Mouse (Mus musculus): ENCODE data around the gene Acsl6.
"Not testable (repeated sequence)": the region's sequence is repeated elsewhere in the genome, so short reads cannot be mapped to it uniquely, and the experiment has no call there.

Gene Acsl6

DNA sequence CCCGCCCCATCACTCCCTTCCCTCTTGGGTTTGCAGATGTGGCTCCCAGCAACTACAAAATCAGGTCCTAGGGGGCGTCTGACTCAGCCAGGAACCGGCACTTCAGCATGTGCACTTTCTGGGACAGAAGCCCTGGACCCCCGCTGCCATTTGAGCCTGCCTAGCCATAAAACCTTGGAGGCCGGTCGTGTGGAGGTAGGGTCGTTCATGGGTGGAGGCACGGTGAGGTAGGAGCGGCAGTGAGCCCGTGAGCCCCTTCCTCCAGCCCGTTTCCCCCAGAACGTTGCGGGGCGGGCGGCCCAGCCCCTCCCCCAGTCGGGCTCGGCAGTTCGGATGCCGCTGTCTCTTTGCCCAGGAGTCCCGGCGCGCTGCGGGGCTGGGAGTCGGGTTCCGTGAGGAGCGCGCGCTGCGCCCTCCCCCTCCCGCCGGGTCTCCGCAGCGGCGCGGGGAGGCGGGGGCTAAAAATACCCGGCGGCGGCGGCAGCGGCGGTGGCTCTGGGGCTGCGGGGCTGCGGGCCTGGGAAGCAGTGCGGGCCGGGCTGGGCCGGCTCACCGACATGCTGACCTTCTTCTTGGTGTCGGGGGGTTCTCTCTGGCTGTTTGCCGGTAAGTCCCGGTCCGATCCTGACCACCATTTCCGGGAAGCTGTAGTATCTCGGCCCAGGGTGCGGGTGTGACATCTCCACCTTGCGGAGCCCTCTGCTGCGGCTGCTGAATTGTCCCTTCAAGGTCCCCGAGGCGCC is at the start of gene Acsl6:
Gene Acsl6, plus strand, starts transcription at position 71 of the 743 bp plus-strand sequence.
- peak; percentile 49 for DNase-seq (ENCODE audit: low read depth, low spot score)

DNA sequence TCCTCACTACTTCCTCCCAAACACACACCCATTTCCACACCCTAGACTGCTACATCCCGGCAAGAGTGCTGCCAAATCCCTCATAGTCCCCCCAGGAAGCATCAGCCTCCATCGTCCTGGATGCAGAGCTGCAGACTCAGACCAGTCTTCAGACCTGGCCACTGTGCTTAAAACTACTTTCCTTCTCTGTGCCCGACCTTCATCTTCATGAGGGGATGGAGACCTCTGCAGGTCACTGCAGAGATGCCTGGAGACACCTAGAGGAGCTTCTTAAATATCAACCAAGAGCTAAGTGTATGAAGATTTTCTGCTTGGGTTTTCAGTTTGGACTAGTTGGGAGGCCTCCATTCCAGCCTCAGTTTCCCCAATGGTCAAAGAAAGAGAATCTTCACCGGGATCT is 49.5 kb upstream of the Acsl6 start:
- DNase-seq (ENCODE audit: low read depth, low spot score) = no peak

DNA sequence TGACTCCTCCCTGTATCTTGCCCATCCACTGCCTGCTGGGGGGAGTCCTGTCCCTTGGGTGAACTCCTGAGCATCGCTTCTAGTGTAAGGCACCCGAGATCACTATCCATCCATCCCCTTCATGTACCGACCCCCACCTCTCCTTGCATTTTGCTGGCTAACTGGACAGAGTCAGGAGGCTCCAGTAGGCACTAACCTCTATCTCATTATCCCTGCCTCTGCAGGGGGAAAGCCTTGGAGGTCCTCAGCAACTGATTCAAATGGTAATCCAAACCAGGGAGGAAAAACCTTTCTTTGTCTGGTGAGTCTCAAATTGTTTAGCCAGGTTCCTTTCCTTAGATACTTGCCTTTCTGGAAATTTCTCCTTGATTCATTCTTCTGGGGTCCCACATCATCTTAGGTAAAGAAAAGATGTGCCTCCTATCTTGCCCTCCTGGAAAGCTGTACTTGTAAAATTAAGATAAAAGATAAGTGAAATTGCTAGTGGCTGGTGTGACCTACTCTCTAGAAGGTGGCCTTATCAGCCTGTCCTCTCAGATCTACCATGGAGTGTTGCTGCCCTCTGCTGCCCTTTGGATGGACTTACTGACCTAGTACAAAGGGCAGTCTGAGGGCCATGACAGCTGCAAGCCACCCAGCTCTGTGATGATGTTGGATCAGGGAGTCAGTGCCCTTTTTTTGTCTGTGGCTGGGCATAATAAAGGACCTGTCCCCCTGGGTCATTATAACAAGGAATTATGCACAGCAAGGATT is 46.8 kb upstream of the Acsl6 start:
- DNase-seq (ENCODE audit: low read depth, low spot score) = peak; percentile 14

DNA sequence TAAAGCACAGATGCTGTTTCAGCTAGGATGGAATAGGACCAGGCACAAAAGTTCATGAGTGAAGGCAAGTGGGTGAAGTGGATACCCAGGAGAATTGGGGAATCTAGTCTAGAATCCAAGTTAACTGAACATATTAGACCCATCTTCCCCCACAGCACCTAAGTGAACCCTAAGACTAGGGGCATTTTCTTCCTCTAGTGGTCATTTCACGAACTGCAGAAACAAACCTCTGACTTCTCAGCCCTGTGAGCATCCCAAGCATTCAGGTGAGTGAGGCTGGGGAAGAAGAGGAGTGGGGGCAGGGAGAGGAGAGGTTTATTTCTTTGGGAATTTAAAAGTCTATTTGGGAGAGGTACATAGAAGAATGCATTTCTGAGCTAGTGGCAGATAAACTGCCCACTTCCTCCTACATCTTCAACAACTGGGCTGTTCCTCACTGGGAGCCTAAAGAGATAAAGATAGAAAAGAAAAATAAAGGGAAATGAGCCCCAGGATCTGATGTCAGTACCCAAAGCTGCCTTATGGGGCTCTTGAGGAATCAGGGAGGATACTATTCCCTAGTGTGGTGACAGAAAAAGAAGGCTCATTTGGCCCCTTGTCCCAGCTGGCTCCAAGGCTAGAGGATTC is 40.1 kb upstream of the Acsl6 start:
- peak; percentile 33 for DNase-seq (ENCODE audit: low read depth, low spot score)

DNA sequence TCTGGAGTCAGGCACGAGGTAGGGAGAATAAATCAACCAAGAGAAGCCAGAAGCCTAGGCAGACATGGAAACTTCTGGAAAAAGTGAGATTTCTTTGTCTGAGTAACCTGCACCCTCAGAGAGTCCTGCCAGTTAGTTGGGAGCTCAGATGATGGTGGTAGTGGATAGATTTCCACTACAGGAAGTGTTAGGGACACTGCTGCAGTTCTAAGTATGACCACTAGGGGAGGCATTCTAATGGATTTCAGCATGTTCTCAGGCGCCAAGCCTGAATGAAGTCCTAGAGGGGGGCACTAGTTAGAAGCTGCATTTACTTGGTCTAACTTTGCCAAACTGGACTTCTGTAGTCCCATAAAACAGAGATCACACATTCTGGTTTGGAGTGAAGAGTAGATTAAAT is 39.1 kb upstream of the Acsl6 start:
- peak; percentile 31 for DNase-seq (ENCODE audit: low read depth, low spot score)

DNA sequence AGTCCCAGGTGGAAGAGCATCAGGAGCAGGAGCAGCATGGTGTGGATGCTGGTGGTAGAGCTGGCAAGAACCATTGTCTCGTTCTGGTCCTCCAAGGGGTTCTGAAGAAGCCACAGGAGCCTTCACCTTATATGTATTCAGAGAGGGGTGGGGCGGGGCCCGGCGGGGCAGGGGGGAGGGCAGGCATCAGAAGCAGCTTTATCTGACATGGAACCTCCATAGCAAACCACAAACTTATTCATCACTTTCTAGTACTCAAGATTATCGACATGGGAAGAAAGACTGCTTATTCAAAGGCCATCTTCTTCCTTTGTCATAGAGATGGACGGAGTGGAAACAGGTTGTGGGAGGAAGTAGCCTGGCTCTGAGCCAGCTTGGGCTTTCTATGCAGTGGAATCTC is 36.4 kb upstream of the Acsl6 start, which contains the start of gene Il3:
Gene Il3, minus strand, starts transcription at position 101 of the 400 bp plus-strand sequence.
- no peak for DNase-seq (ENCODE audit: low read depth, low spot score)

DNA sequence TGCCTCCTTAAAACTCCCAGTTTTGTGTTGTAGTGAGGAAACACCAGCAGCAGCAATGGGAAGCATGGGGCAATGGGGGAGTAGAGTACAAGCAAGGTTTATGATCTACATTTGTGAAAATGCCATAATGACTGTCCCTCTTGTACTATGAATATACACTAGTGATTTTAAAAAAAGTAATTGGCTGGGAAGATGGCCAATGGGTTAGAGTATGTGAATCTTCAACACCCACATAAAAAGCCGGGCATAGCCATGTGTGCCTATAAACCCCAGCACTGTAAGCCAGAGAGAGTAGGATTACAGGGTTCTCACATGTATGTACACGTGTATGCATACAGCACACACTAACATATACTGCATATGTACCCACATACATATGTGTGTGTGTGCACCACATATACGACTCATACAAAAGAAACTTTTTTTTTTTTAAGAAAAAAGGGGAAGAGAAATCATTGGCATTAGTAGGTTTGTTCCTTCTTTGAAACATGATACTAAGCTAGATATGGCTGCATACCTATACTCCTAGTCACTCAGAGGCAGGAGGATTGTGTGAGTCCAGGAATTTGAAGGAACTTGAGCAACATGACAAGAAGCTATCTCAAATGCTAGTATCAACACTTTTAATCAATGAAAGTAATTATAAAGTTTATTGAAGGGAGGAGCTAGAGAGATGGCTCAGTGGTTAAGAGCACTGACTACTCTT is 34.3 kb upstream of the Acsl6 start:
- DNase-seq (ENCODE audit: low read depth, low spot score) = no peak

DNA sequence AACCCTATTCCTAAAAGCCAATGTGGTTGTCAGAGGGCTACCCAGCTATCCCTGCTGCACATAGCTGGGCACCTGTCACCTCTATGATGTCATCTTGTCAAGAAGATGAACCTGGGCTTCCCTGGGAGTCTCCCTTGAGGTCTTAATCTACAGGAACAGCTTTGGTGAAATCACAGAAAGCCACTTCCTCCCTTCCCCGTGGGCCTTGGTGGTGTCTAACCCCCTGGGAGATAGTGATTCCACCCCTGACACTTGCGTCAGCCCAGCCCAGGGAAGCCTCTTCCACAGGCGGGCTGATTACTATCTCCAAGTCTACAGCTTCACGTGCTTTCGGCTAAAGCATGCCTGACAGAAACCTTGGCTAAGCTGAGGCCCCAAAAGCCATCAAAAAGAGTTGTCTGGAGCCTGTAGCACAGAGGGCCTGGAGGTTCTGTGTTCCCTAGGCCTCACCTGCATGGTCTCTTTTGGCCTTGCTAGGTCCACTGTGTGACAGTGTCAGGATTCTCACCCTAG is 32.1 kb upstream of the Acsl6 start:
- no peak for DNase-seq (ENCODE audit: low read depth, low spot score)

DNA sequence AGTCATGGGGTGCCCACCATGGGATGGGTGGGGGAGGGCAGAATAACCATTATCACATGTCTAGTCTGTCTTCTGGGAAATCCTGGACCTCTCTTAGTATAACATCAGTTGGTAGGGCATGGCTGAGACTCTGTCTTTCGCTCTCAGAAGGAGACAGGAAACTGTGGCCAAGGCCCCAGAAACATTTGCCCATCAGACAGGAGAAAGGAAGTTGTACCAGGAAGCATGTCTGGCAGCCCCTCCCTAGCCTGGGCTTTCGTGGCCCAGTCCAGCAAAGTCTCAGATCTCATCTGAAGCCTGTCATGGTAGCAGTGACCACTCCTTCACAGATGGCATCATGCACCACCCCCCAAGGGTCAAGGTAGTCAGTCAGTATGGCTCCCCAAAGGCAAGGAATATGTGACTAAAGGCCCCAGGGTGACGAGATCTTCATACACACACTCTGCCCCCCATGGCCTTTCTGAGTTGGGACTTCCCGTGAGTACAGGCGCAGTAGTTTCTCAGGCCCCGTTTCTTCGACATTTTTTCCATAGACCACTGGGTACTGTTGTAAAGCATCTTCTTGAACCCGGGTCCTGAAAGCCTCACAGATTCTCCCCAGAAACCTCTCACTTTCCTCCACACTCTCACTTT is 15.7 kb upstream of the Acsl6 start:
- no peak for DNase-seq (ENCODE audit: low read depth, low spot score)

DNA sequence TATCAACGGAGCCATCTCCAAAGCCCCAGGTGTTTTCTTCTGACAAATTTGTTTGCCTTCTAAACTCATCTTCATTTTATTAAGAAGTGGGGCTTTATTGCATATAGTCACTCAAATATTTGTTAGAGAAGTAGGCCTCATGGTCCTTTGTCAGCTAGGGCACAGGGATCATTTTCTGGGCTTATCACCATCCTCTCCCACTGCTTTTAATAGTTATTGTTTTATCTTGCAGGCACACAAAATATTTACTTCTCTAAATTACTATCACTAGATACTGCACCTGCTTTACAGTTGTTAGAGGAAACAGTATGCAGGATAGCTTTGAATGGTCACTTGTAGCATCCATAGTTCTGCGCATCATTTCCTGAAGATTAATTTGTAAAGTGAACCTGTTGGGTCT is 11.4 kb upstream of the Acsl6 start:
- no peak for DNase-seq (ENCODE audit: low read depth, low spot score)

DNA sequence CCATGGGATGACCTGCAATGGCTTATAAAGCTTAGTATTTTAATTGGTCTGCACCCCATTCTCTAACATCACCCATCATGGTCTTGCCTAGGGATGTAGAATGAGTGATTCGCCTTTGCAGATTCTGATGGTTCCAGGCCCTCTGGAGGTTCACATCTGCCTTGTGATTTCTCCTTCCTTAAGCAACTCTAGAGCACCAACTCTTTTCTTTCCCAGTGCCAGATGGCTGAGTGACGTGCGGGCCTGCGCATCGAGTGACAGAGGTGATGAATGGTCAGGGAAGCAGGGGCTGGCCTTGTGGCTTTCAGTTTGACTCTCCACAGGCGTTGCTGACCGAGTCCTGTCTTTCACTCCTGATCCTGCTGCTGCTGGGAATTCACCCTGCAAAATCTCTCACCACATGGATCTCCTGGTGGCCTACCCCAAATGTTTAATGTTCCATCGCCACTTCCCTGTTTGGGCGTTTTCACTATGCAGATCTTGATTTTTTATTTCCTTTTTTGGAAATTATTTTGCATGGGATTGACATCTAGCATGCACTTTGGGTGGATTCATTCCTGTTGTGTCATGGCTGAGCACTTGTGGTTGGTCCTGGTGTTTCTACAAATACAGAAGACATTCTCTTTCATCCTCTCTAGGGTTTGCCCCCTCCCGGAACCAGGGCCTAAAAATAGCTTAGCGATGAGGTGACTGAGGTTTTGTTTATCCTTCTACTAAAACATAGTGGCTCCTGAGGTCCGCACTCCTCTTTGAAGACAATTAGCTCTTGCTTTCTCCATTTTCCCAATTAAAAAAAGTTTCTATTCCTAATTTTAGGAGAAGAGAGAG is 9.4 kb upstream of the Acsl6 start:
- DNase-seq (ENCODE audit: low read depth, low spot score) = no peak

DNA sequence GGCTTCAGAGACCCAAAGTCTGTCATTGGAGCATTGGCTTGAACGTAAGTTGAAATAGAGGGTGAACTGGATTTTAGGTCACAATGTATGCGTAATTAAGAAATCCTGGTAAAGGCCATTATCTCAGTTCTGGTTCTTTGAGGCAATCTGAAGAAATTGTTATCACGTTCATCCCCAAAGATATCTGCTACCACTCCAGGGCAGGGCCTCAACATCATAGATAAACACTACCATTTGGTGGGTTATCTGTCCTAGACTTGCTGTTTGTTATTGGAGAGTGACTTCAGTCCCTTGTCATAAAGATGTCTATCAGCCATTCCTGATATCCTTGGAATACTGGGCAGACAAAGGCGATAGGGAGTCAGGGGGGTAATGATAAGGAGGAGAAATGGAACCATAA is 7.6 kb upstream of the Acsl6 start:
- no peak for DNase-seq (ENCODE audit: low read depth, low spot score)

DNA sequence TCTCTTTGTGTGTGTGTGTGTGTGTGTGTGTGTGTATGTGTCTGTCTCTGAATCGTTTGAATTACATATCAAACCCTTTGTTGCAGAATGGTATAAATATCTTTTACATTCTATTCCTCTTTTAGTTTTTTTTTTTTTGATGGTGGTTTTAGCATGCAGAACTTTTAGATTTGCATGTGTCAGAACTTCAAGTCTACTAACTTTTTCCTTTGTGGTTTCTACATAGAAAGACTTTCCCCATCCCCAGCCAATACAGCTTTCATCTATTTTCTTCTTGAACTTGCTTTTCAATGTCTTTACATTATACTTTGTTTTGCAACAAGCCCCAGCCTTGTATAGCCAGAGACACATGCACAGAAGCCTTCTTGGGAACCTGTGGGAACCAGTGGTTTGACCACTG is 6.9 kb upstream of the Acsl6 start:
- DNase-seq (ENCODE audit: low read depth, low spot score) = no peak

DNA sequence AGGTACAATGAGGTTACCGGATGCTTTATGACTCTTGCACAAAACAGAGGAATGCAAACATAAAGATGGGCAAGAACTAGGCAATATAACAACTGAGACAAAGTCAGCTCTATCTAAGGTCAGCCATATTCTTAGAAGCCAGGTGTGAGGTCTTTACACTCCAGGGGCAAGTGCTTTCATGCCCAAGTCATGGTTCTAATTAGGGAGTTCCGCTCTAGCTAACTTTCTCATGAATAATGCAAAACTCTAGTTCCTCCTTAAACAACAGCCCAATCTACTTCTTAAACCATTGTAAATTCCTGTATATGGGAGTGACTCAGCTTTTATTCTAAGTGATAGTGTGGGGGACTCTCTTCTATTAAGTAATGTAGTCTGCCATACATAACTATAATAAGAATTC is 6.1 kb upstream of the Acsl6 start:
- not testable (repeated sequence) for DNase-seq (ENCODE audit: low read depth, low spot score)

DNA sequence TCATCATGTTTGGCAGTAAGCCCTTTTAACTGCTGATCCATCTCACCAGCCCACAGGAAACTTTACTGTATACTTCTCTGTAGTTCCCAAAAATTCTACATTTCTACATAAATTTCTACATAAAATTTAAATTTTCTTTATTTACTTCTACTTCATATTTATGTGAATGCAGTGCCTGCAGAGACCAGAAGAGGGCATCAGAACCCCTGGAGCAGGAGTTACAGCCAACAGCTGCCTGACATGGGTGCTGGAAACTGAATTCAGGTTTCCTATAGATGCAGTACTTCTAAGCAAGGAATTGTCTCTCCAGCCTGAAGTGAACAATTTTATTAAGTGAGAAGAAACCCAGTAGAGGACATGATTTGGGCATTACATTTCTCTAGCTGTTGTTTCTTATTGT is 4.8 kb upstream of the Acsl6 start:
- DNase-seq (ENCODE audit: low read depth, low spot score) = no peak

DNA sequence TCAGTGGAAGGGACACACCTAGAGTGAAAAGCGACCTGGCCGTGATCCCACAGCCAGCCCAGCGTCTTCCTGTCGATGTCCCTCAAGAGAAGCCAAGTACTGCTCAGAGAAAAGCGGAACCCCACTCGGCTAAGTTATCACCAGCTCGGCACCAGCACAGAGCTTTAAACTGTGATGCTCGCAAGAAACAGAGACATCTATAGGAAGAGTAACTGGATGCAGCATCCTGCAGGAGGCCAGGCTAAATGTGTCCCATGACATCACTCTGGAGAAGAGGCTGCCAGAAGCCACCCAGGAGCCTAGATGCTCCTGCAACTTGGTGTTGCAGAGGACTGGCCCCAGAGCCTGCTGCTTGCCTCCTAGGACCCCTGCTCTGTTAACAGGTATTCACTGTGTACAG is 1.6 kb upstream of the Acsl6 start:
- DNase-seq (ENCODE audit: low read depth, low spot score) = no peak

DNA sequence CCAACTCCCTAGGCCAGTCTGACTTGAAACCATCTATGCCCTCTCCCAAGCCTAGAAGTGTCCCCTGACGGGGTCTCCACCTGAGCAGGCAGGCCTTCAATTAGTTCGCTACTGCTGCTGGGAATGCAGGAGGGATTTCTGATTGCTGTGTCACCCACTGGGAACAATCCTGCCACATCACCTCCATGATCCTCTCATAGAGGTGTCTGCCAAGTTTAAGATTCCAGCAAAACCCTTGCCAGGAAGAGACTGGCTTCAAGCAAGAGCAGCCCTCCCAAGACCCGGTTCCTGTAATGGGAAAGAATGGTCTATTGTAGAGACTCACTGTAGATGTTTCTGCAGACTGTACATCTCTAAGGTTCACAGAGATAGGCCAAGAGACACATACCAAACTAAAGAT is 992 bp upstream of the Acsl6 start:
- no peak for DNase-seq (ENCODE audit: low read depth, low spot score)

DNA sequence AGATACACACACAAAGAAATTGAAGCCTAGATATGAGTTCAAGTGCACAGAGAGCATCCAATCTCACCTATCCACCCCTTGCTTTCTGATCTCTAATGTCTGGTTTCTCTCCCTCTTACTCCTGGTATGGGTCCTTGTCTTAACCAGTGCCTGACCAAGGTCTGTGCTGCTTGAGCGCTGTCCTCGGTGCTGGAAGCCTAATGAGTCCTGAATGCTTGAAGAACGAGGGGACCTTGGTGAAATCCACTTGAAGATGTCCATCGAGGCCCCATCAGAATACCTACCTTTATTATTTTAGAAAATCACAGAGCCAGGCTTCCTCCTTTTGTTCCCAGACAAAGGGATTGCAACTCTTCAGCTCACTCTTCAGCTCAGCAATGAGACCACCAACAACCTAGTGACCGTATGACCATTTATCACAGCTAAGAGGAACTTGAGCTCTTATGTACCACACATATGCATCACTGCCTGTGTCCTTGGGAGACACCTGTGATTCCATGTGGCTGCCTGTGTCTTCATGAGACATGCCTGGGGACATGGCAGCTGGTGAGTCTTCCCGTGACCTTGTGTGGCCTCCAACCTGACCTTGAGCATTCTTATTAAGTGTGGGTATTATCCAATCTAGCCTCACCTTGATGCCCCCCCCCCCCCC is 396 bp upstream of the Acsl6 start:
- DNase-seq (ENCODE audit: low read depth, low spot score) = peak; percentile 48

DNA sequence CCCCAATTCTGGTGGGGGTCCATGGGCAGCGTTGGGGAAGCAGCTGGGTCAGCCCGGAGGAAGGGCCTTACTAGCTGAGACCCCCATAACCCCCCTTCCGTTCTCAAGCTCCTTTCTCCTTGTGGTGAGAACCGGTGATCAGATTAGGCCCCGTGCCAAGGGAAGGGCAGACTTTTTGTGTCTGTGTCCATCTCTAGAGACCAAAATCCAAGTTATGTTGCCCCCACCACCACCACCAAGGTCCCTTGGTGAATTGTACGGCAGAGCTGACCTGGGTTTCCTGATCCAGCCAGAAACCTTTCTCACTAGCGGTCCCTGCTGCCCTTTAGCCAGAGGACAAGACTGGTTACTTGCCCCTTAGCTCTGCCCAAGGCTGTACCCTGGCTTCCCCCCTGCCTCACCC is 874 bp downstream of the Acsl6 start:
- DNase-seq (ENCODE audit: low read depth, low spot score) = no peak

DNA sequence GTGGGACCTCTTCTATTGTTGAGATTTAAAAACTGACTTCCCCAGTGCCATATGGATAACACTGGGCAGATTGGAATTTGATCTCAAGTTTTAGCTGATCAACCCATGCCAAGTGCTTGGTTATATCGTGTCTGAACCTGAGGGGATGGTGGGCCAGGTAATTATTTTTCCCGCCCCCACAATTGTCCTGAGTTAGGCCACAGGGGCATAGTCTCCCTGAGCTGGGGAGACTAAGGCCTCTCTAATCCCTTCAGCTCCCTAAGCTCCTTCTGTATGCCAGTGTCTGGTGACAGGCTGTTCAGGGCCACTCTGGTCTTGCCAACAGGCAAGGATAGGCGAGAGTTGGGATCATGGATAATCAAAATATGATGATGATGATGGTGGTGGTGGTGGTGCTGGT is 1.7 kb downstream of the Acsl6 start:
- DNase-seq (ENCODE audit: low read depth, low spot score) = no peak

Measured in WW6 (cell line).